Mouse (Mus musculus): ENCODE measurements around the gene Rap2a. TPM values are rescaled to one million over a fixed set of nuclear protein-coding genes. Genes with fewer than 3 reads are reported as not detected.

Rap2a gene
- polyA plus RNA-seq, 2 experiments = 16.4 to 20.9 TPM

DNA sequence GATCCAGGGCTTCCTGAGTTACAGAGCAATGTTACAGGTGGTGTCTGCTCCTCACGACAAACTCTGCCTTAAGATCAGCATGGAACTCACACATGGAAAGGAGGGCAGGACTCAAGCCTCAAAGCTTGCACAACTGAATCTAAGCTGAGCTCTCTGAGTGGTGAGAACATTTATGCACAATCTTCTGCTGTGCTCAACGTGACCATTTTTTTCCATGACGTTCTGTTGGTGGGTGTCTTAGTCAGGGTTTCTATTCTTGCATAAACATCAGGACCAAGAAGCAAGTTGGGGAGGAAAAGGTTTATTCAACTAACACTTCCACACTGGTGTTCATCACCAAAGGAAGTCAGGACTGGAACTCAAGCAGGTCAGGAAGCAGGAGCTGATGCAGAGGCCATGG lies 57.7 kb downstream of the Rap2a start:
- no peaks in the 10 kb centered on the region for H3K27me3 ChIP-seq (ENCODE audit: control insufficient read depth, insufficient read depth, low read length)

DNA sequence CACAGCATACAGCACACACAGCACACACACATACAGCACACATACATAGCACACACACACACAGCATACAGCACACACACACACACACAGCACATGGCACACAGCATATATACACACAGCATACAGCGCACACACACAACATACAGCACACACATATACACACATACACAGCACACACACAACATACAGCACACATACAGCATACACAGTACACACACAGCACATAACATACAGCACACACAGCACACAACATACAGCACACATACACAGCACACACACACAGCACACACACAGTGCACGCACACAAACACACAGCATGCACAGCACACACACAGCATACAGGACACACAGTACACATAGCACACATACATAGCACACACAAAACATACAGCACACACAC lies 60.9 kb downstream of the Rap2a start:
- H3K36me3 ChIP-seq (ENCODE audit: control insufficient read depth, insufficient read depth, low read length) = no peaks in the 10 kb centered on the region
- H3K9ac ChIP-seq (ENCODE audit: low read depth, low read length, severe bottlenecking) = no peak overlapping the region
- no peak overlapping the region for H3K27ac ChIP-seq (replicated peaks; ENCODE audit: low read depth, low read length)
- no peaks in the 10 kb centered on the region for H3K9me3 ChIP-seq (ENCODE audit: control insufficient read depth, low read length)
- H3K27me3 ChIP-seq (ENCODE audit: control insufficient read depth, insufficient read depth, low read length) = no peaks in the 10 kb centered on the region
- ATAC-seq (ENCODE audit: low FRiP score, low read depth) (no peak), DNase-seq (ENCODE audit: low spot score) (no peak)
- H3K4me2 ChIP-seq (replicated peaks; ENCODE audit: low read depth, low read length, severe bottlenecking) = no peak overlapping the region
- TF ChIP-seq POLR2A (IDR thresholded peaks at IDR 0.05; ENCODE audit: borderline replicate concordance, extremely low read depth, insufficient read depth, insufficient read length) = no peak
- H3K4me1 ChIP-seq (ENCODE audit: control insufficient read depth, insufficient read depth, low read length) = no peaks in the 10 kb centered on the region
- WGBS = 84% methylated on average over 2 of the region's 2 CpGs
- H3K4me3 ChIP-seq (replicated peaks; ENCODE audit: low read length) = no peak overlapping the region

More for the DNA sequence above, 57.7 kb downstream of the Rap2a start:
- TF ChIP-seq POLR2A (IDR thresholded peaks at IDR 0.05; ENCODE audit: borderline replicate concordance, extremely low read depth, insufficient read depth, insufficient read length) = no peak
- no peak overlapping the region for H3K4me3 ChIP-seq (replicated peaks; ENCODE audit: low read length)
- ATAC-seq (ENCODE audit: low FRiP score, low read depth) (no peak), DNase-seq (ENCODE audit: low spot score) (no peak)
- 89% methylated on average over 3 of the region's 3 CpGs for WGBS
- no peak overlapping the region for H3K4me2 ChIP-seq (replicated peaks; ENCODE audit: low read depth, low read length, severe bottlenecking)
- no peak overlapping the region for H3K9ac ChIP-seq (ENCODE audit: low read depth, low read length, severe bottlenecking)
- H3K36me3 ChIP-seq (ENCODE audit: control insufficient read depth, insufficient read depth, low read length) = no peaks in the 10 kb centered on the region
- no peaks in the 10 kb centered on the region for H3K4me1 ChIP-seq (ENCODE audit: control insufficient read depth, insufficient read depth, low read length)
- no peak overlapping the region for H3K27ac ChIP-seq (replicated peaks; ENCODE audit: low read depth, low read length)
- H3K9me3 ChIP-seq (ENCODE audit: control insufficient read depth, low read length) = no peaks in the 10 kb centered on the region

DNA sequence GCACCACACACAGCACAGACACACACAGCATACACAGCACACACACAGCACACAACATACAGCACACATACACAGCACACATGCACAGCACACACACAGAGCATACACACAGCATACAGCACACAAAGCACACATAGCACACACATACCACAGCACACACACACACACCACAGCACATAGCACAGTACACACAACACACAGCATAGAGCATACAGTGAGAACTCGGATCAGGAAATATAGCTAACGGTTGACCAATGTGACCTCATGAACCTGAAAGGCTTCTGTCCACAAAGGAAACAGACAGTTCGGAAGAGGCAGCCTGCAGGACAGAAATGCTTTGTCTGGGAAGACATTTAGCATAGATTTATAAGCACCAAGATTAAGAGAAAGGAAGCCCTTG lies 61.4 kb downstream of the Rap2a start:
- H3K36me3 ChIP-seq (ENCODE audit: control insufficient read depth, insufficient read depth, low read length) = no peaks in the 10 kb centered on the region
- DNase-seq (ENCODE audit: low spot score) (no peak), ATAC-seq (ENCODE audit: low FRiP score, low read depth) (no peak)
- no peaks in the 10 kb centered on the region for H3K9me3 ChIP-seq (ENCODE audit: control insufficient read depth, low read length)
- H3K27me3 ChIP-seq (ENCODE audit: control insufficient read depth, insufficient read depth, low read length) = no peaks in the 10 kb centered on the region
- no peak overlapping the region for H3K27ac ChIP-seq (replicated peaks; ENCODE audit: low read depth, low read length)
- no peak overlapping the region for H3K9ac ChIP-seq (ENCODE audit: low read depth, low read length, severe bottlenecking)
- no peak for TF ChIP-seq POLR2A (IDR thresholded peaks at IDR 0.05; ENCODE audit: borderline replicate concordance, extremely low read depth, insufficient read depth, insufficient read length)
- no peak overlapping the region for H3K4me2 ChIP-seq (replicated peaks; ENCODE audit: low read depth, low read length, severe bottlenecking)
- 77% methylated on average over 3 of the region's 3 CpGs for WGBS
- H3K4me1 ChIP-seq (ENCODE audit: control insufficient read depth, insufficient read depth, low read length) = no peaks in the 10 kb centered on the region
- no peak overlapping the region for H3K4me3 ChIP-seq (replicated peaks; ENCODE audit: low read length)

- Histone ChIP-seq H3K9ac (ENCODE audit: low read depth, low read length, severe bottlenecking) (no peak overlapping the region), H3K27me3 (ENCODE audit: control insufficient read depth, insufficient read depth, low read length) (no peaks in the 10 kb centered on the region), H3K27ac (replicated peaks; ENCODE audit: low read depth, low read length) (no peak overlapping the region), H3K9me3 (ENCODE audit: control insufficient read depth, low read length) (no peaks in the 10 kb centered on the region), H3K4me3 (replicated peaks; ENCODE audit: low read length) (no peak overlapping the region), H3K36me3 (ENCODE audit: control insufficient read depth, insufficient read depth, low read length) (no peaks in the 10 kb centered on the region), H3K4me1 (ENCODE audit: control insufficient read depth, insufficient read depth, low read length) (no peaks in the 10 kb centered on the region), H3K4me2 (replicated peaks; ENCODE audit: low read depth, low read length, severe bottlenecking) (no peak overlapping the region)
- no peak for ATAC-seq (ENCODE audit: low FRiP score, low read depth)
- TF ChIP-seq POLR2A (IDR thresholded peaks at IDR 0.05; ENCODE audit: borderline replicate concordance, extremely low read depth, insufficient read depth, insufficient read length) = no peak
- DNase-seq (ENCODE audit: low spot score) = no peak
- 79% methylated on average over 8 of the region's 8 CpGs for WGBS
These were observed 64.2 kb downstream of the Rap2a start for GRCm38 (mm10) chr14:120542445-120542844.

DNA sequence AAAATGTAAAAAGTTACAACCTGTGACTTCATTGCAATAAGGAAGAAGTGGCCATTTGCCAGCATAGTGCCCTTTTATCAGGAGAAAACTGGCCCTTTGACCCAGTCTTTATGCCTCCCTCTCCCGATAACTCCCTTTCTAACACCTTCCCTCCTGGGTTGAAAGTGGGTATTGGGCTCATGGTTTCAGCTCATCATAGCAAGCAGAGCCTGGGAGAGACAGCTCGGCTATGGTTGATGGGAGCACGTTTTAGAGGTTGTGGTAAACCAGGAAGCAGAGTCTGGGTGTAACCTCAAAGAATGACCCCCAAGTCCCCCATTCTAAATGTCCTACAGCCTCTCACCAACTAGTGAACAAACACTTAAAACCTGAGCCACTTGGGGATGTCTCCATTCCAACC lies 64.7 kb downstream of the Rap2a start:
- Histone ChIP-seq H3K4me3 (replicated peaks; ENCODE audit: low read length) (no peak overlapping the region), H3K27ac (replicated peaks; ENCODE audit: low read depth, low read length) (no peak overlapping the region), H3K4me1 (ENCODE audit: control insufficient read depth, insufficient read depth, low read length) (no peaks in the 10 kb centered on the region), H3K9me3 (ENCODE audit: control insufficient read depth, low read length) (no peaks in the 10 kb centered on the region), H3K27me3 (ENCODE audit: control insufficient read depth, insufficient read depth, low read length) (no peaks in the 10 kb centered on the region), H3K36me3 (ENCODE audit: control insufficient read depth, insufficient read depth, low read length) (no peaks in the 10 kb centered on the region), H3K4me2 (replicated peaks; ENCODE audit: low read depth, low read length, severe bottlenecking) (no peak overlapping the region), H3K9ac (ENCODE audit: low read depth, low read length, severe bottlenecking) (no peak overlapping the region)
- DNase-seq (ENCODE audit: low spot score) = no peak
- TF ChIP-seq POLR2A (IDR thresholded peaks at IDR 0.05; ENCODE audit: borderline replicate concordance, extremely low read depth, insufficient read depth, insufficient read length) = no peak
- no peak for ATAC-seq (ENCODE audit: low FRiP score, low read depth)
- 63% methylated on average over 3 of the region's 3 CpGs for WGBS

DNA sequence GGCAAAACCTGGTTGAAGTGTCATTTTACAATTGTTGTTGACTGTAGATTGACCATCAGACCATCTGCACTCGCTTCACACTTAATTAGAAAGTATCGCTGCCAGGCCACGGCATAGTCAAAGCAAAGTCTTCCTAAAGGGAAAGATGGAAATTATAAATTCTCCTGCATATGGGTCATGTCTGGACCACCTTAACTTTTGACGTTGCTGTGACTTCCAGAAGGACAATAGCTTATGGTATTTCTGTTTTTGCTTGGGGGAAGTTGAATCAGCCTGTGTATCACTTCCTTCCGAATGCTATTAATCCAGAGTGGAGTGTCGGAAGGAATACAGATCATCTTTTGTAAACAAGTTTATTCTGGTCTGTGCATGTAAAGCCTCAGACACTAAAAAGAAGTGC lies 65.6 kb downstream of the Rap2a start:
- H3K9ac ChIP-seq (ENCODE audit: low read depth, low read length, severe bottlenecking) = no peak overlapping the region
- H3K27me3 ChIP-seq (ENCODE audit: control insufficient read depth, insufficient read depth, low read length) = no peaks in the 10 kb centered on the region
- no peaks in the 10 kb centered on the region for H3K9me3 ChIP-seq (ENCODE audit: control insufficient read depth, low read length)
- no peak for ATAC-seq (ENCODE audit: low FRiP score, low read depth)
- H3K4me2 ChIP-seq (replicated peaks; ENCODE audit: low read depth, low read length, severe bottlenecking) = no peak overlapping the region
- WGBS = 84% methylated on average over 6 of the region's 6 CpGs
- no peak for TF ChIP-seq POLR2A (IDR thresholded peaks at IDR 0.05; ENCODE audit: borderline replicate concordance, extremely low read depth, insufficient read depth, insufficient read length)
- no peak overlapping the region for H3K27ac ChIP-seq (replicated peaks; ENCODE audit: low read depth, low read length)
- no peaks in the 10 kb centered on the region for H3K4me1 ChIP-seq (ENCODE audit: control insufficient read depth, insufficient read depth, low read length)
- DNase-seq (ENCODE audit: low spot score) = no peak
- no peaks in the 10 kb centered on the region for H3K36me3 ChIP-seq (ENCODE audit: control insufficient read depth, insufficient read depth, low read length)
- no peak overlapping the region for H3K4me3 ChIP-seq (replicated peaks; ENCODE audit: low read length)
